17 mouse cellular contexts compared by ENCODE assay signal in the genomic region with DNA sequence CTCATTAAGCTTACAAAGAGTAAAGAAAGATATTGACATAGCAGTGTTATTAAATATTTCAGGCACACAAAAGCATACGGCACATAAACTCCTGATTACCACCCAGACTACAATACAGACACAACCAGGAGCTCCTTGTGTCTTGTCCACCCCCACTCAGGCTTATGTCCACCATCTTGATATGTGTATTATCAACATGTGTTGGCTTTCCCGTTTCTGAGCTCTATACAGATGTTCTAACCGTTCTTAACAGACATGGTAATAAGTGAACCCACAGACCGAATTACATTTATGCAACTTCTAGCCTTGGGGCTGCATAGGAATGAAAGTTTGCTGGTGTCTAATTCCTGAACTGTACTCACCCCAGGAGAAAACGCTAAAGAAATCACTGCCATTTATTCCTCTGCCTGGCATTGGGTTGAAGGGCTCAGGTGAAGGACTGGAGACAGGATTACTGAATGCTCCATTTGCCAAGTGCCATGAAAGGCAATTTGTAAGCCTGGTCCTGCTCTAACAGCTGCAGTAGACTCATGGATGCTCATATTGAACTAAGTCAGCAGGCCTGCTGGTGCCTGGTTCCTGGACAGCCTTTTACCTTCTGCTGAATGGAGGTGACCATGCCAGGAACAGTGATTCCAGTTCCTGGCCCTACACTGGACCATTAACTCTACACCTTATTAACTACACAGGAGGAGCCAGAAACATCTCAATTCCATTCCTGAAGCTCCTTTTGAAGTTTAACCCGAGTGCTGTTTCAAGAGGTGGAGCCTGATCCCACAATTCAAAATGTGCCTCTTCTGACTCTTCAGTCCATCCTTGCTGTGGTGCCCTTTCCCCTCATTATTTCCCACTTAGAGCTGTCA. TPM values are rescaled to one million over a fixed set of nuclear protein-coding genes. Genes with fewer than 3 reads are reported as not detected.
DNase-seq lines count a peak whose midpoint lies in the region; ATAC-seq lines count a peak whose summit lies in the region.
"Had no signal": no experiment of that assay in that cellular context is flagged by ENCODE, and none has a peak within 500 bp of the region (broad histone marks: within the 10 kb centered on the region; RNA-seq: fewer than 3 reads in every experiment).

No protein-coding gene starts in this region.

- H3K9ac ChIP-seq in embryonic facial prominence, embryonic 14.5 days (ENCODE audit: low read depth, low read length), result no peak overlapping the region
- H3K9ac ChIP-seq in intestine, embryonic 14.5 days (ENCODE audit: low read length), result no peak overlapping the region
- no peak overlapping the region for H3K9ac ChIP-seq in intestine, embryonic 15.5 days
- no peak overlapping the region for H3K9ac ChIP-seq in midbrain, embryonic 11.5 days (ENCODE audit: low read length)
- no peak overlapping the region for H3K9ac ChIP-seq in midbrain, embryonic 16.5 days (ENCODE audit: low read depth, low read length)
- H3K9ac ChIP-seq: limb, embryonic 13.5 days; neural tube, embryonic 15.5 days had no signal

- ATAC-seq in embryonic facial prominence, embryonic 14.5 days (ENCODE audit: low read depth), result peak; percentile 24
- ATAC-seq in intestine, embryonic 14.5 days (replicated peaks; ENCODE audit: low FRiP score, low TSS enrichment, low read depth), result peak; percentile 19; the same call in 1 of the 2 replicates
- ATAC-seq in intestine, embryonic 15.5 days, result no peak
- no peak for ATAC-seq in midbrain, embryonic 11.5 days (ENCODE audit: low FRiP score)
- ATAC-seq in midbrain, embryonic 16.5 days, result no peak
- ATAC-seq in megakaryocyte, adult 5-6 weeks (ENCODE audit: poor library complexity, severe bottlenecking), result no peak
- ATAC-seq: inflammation-experienced regulatory T-cells, adult 6 months had no signal

- 75% methylated on average over 6 of the region's 6 CpGs for WGBS in embryonic facial prominence, embryonic 14.5 days
- WGBS in embryonic facial prominence, embryonic 10.5 days, result 83% methylated on average over 6 of the region's 6 CpGs
- WGBS in intestine, embryonic 14.5 days, result 86% methylated on average over 6 of the region's 6 CpGs
- 81% methylated on average over 6 of the region's 6 CpGs for WGBS in intestine, embryonic 15.5 days
- WGBS in midbrain, embryonic 11.5 days, result 83% methylated on average over 6 of the region's 6 CpGs
- WGBS in midbrain, embryonic 16.5 days, result 83% methylated on average over 6 of the region's 6 CpGs

- H3K4me2 ChIP-seq in embryonic facial prominence, embryonic 14.5 days (ENCODE audit: low read depth, low read length), result no peak overlapping the region
- no peak overlapping the region for H3K4me2 ChIP-seq in intestine, embryonic 14.5 days (ENCODE audit: low read length)
- H3K4me2 ChIP-seq in intestine, embryonic 15.5 days (replicated peaks), result no peak overlapping the region
- no peak overlapping the region for H3K4me2 ChIP-seq in midbrain, embryonic 11.5 days
- no peak overlapping the region for H3K4me2 ChIP-seq in midbrain, embryonic 16.5 days (ENCODE audit: low read length)
- H3K4me2 ChIP-seq: heart, embryonic 11.5 days; limb, embryonic 13.5 days; neural tube, embryonic 15.5 days had no signal

- no peak for DNase-seq in embryonic facial prominence, embryonic 14.5 days (ENCODE audit: low spot score)
- no peak for DNase-seq in embryonic facial prominence, embryonic 10.5 days (ENCODE audit: low spot score)
- DNase-seq in intestine, embryonic 14.5 days (ENCODE audit: low spot score), result peak; percentile 54
- DNase-seq in midbrain, embryonic 11.5 days (ENCODE audit: low spot score, missing footprints), result peak; percentile 84
- DNase-seq in cerebellum, adult 8-10 months, result no peak
- DNase-seq: cerebellum, postnatal 36 days; gastrocnemius, postnatal 14 days; lung, adult 18-20 months had no signal

- no peaks in the 10 kb centered on the region for H3K4me1 ChIP-seq in embryonic facial prominence, embryonic 14.5 days (ENCODE audit: control insufficient read depth, insufficient read depth, low read length)
- no peaks in the 10 kb centered on the region for H3K4me1 ChIP-seq in embryonic facial prominence, embryonic 10.5 days
- H3K4me1 ChIP-seq in intestine, embryonic 14.5 days (replicated peaks; ENCODE audit: control insufficient read depth, insufficient read depth, low read length), result no peaks in the 10 kb centered on the region
- H3K4me1 ChIP-seq in intestine, embryonic 15.5 days (replicated peaks), result no peaks in the 10 kb centered on the region
- H3K4me1 ChIP-seq in midbrain, embryonic 11.5 days (ENCODE audit: control insufficient read depth, insufficient read depth, low read length), result no peaks in the 10 kb centered on the region
- H3K4me1 ChIP-seq in midbrain, embryonic 16.5 days (ENCODE audit: control insufficient read depth, insufficient read depth, low read length), result no peaks in the 10 kb centered on the region
- H3K4me1 ChIP-seq: limb, embryonic 13.5 days; neural tube, embryonic 15.5 days had no signal

- no peaks in the 10 kb centered on the region for H3K27me3 ChIP-seq in embryonic facial prominence, embryonic 14.5 days (replicated peaks; ENCODE audit: control insufficient read depth, insufficient read depth, low read length)
- no peaks in the 10 kb centered on the region for H3K27me3 ChIP-seq in embryonic facial prominence, embryonic 10.5 days (replicated peaks; ENCODE audit: low read depth, poor library complexity, severe bottlenecking)
- H3K27me3 ChIP-seq in intestine, embryonic 14.5 days (replicated peaks; ENCODE audit: control insufficient read depth, insufficient read depth, low read length), result no peaks in the 10 kb centered on the region
- H3K27me3 ChIP-seq in intestine, embryonic 15.5 days (replicated peaks), result no peaks in the 10 kb centered on the region
- no peaks in the 10 kb centered on the region for H3K27me3 ChIP-seq in midbrain, embryonic 11.5 days (ENCODE audit: control insufficient read depth, insufficient read depth, low read length)
- no peaks in the 10 kb centered on the region for H3K27me3 ChIP-seq in midbrain, embryonic 16.5 days (ENCODE audit: control insufficient read depth, insufficient read depth, low read depth, low read length)
- H3K27me3 ChIP-seq: limb, embryonic 13.5 days; neural tube, embryonic 15.5 days had no signal

- H3K4me3 ChIP-seq in embryonic facial prominence, embryonic 14.5 days (ENCODE audit: low read depth, low read length), result no peak overlapping the region
- H3K4me3 ChIP-seq in embryonic facial prominence, embryonic 10.5 days, result no peak overlapping the region
- H3K4me3 ChIP-seq in intestine, embryonic 14.5 days (ENCODE audit: low read depth, low read length), result no peak overlapping the region
- H3K4me3 ChIP-seq in intestine, embryonic 15.5 days (replicated peaks), result no peak overlapping the region
- H3K4me3 ChIP-seq in midbrain, embryonic 11.5 days (ENCODE audit: low read depth, low read length), result no peak overlapping the region
- H3K4me3 ChIP-seq in midbrain, embryonic 16.5 days (ENCODE audit: low read depth, low read length), result no peak overlapping the region
- H3K4me3 ChIP-seq: layer of hippocampus, adult 2 months; limb, embryonic 13.5 days; neural tube, embryonic 15.5 days had no signal

- H3K36me3 ChIP-seq in embryonic facial prominence, embryonic 14.5 days (ENCODE audit: control insufficient read depth, insufficient read depth, low read length), result peaks cover 58% of the 10 kb centered on the region
- peaks cover 80% of the 10 kb centered on the region for H3K36me3 ChIP-seq in embryonic facial prominence, embryonic 10.5 days (replicated peaks)
- H3K36me3 ChIP-seq in intestine, embryonic 14.5 days (ENCODE audit: control insufficient read depth, insufficient read depth, low read length), result peaks cover 55% of the 10 kb centered on the region
- peaks cover 32% of the 10 kb centered on the region for H3K36me3 ChIP-seq in intestine, embryonic 15.5 days
- H3K36me3 ChIP-seq in midbrain, embryonic 11.5 days (ENCODE audit: control insufficient read depth, insufficient read depth, low read length), result peaks cover 18% of the 10 kb centered on the region
- peaks cover 32% of the 10 kb centered on the region for H3K36me3 ChIP-seq in midbrain, embryonic 16.5 days (ENCODE audit: control insufficient read depth, insufficient read depth, low read length)

- no peak overlapping the region for H3K27ac ChIP-seq in embryonic facial prominence, embryonic 14.5 days (replicated peaks; ENCODE audit: low read depth, low read length)
- no peak overlapping the region for H3K27ac ChIP-seq in embryonic facial prominence, embryonic 10.5 days (replicated peaks)
- H3K27ac ChIP-seq in intestine, embryonic 14.5 days (ENCODE audit: low read depth), result no peak overlapping the region
- no peak overlapping the region for H3K27ac ChIP-seq in intestine, embryonic 15.5 days
- no peak overlapping the region for H3K27ac ChIP-seq in midbrain, embryonic 11.5 days (ENCODE audit: low read depth, low read length)
- H3K27ac ChIP-seq in midbrain, embryonic 16.5 days (ENCODE audit: low read length), result no peak overlapping the region
- H3K27ac ChIP-seq: layer of hippocampus, adult 2 months; limb, embryonic 13.5 days; macrophage had no signal

- H3K9me3 ChIP-seq in embryonic facial prominence, embryonic 14.5 days (ENCODE audit: control insufficient read depth, low read length), result no peaks in the 10 kb centered on the region
- H3K9me3 ChIP-seq in embryonic facial prominence, embryonic 10.5 days, result no peaks in the 10 kb centered on the region
- 0 out of 2 replicates have a peak, but pooled peaks cover 3% of the 10 kb centered on the region for H3K9me3 ChIP-seq in intestine, embryonic 14.5 days (ENCODE audit: control insufficient read depth, low read length)
- H3K9me3 ChIP-seq in intestine, embryonic 15.5 days, result no peaks in the 10 kb centered on the region
- no peaks in the 10 kb centered on the region for H3K9me3 ChIP-seq in midbrain, embryonic 11.5 days (ENCODE audit: control insufficient read depth, low read length)
- H3K9me3 ChIP-seq in midbrain, embryonic 16.5 days (replicated peaks; ENCODE audit: control insufficient read depth, low read length, poor library complexity, severe bottlenecking), result no peaks in the 10 kb centered on the region
- H3K9me3 ChIP-seq: limb, embryonic 13.5 days; neural tube, embryonic 15.5 days had no signal

RNA-seq across cellular contexts. Expression of a gene that starts 24.2 kb away (rescaled TPM):
- polyA plus RNA-seq in embryonic facial prominence, embryonic 14.5 days (2014; fragmentation: Nextera tagmentation; extraction: Ambion mirVana), result 266 and 290 TPM in 2 replicates
- 494 and 506 TPM in 2 replicates for polyA plus RNA-seq in embryonic facial prominence, embryonic 10.5 days (2016; fragmentation: Nextera tagmentation; extraction: Ambion mirVana)
- polyA plus RNA-seq in intestine, embryonic 14.5 days (2014; fragmentation: Nextera tagmentation; extraction: Ambion mirVana), result 325 and 342 TPM in 2 replicates
- polyA plus RNA-seq in intestine, embryonic 15.5 days (2015; fragmentation: Nextera tagmentation; extraction: Ambion mirVana), result 304 and 336 TPM in 2 replicates
- 473 and 513 TPM in 2 replicates for polyA plus RNA-seq in midbrain, embryonic 11.5 days (2014; fragmentation: Nextera tagmentation; extraction: Ambion mirVana)
- 240 and 274 TPM in 2 replicates for polyA plus RNA-seq in midbrain, embryonic 16.5 days (2015; fragmentation: Nextera tagmentation; extraction: Ambion mirVana)
- total RNA-seq in megakaryocyte, adult 5-6 weeks (2015), result 181 and 212 TPM in 2 replicates
- 310 and 361 TPM in 2 replicates for total RNA-seq in megakaryocyte, adult 5-6 weeks (2017)

Comparison
In these comparisons a context has a peak if more than half of its experiments do, and no peak if none do; other contexts are left out.
1. ATAC-seq: peak in embryonic facial prominence, embryonic 14.5 days (single experiment) and intestine, embryonic 14.5 days (single experiment); none in intestine, embryonic 15.5 days (single experiment), midbrain, embryonic 11.5 days (single experiment), midbrain, embryonic 16.5 days (single experiment) and megakaryocyte, adult 5-6 weeks (single experiment).
2. DNase-seq: peak in intestine, embryonic 14.5 days (single experiment) and midbrain, embryonic 11.5 days (single experiment); none in embryonic facial prominence, embryonic 14.5 days (single experiment), embryonic facial prominence, embryonic 10.5 days (single experiment) and cerebellum, adult 8-10 months (single experiment).